Mouse (Mus musculus) activated CD4-positive, CD25-positive, alpha-beta regulatory T cell (primary cell): ENCODE results near the gene Gm17571. TPM values are rescaled to one million over a fixed set of nuclear protein-coding genes. Genes with fewer than 3 reads are reported as not detected.

Source experiments
- polyA plus RNA-seq, 2 experiments: library from polyadenylated mRNA; unstranded; fragments of 100-300 nt; shearing (Covaris generic); gene quantifications; one replicate each; pipeline ENCODE4 v1.2.1; 2017

The Gm17571 gene
- not detected for polyA plus RNA-seq

GRCm38 (mm10) chr9:13446703-13447285 lies at the start of gene Gm17571:
TSS of gene Gm17571 (minus strand) at chr9:13446753.

Other genes with a start within 250 kb of the Gm17571 start
- gene Jrkl, start 200.9 kb downstream of the Gm17571 start, polyA plus RNA-seq, result 1 to 10 TPM; 3.6 to 3.7 TPM
- gene Ccdc82, start 199.8 kb downstream of the Gm17571 start, polyA plus RNA-seq, result 10 to 100 TPM; 21.5 to 30.5 TPM
- gene Maml2, start 148.8 kb downstream of the Gm17571 start, polyA plus RNA-seq, result 10 to 100 TPM in 1 of 2 experiments, 1 to 10 TPM in 1; 9.8 to 12.4 TPM